In genomic region chr17:63285265-63285939, GRCm38 (mm10) we compare ENCODE assay signal across 8 mouse cellular contexts.
DNase-seq lines count a peak whose midpoint lies in the region; ATAC-seq and TF ChIP-seq lines count a peak whose summit lies in the region.

No protein-coding gene starts in this region.

- TF ChIP-seq POLR2A in kidney, adult 2 months (IDR thresholded peaks at IDR 0.05; ENCODE audit: low read depth, low read length), result no peak

- H3K4me3 ChIP-seq in kidney, adult 2 months (ENCODE audit: insufficient read depth, low read depth, low read length), result no peak overlapping the region
- no peak overlapping the region for H3K4me3 ChIP-seq in kidney, embryonic 14.5 days (ENCODE audit: low read length)
- H3K4me3 ChIP-seq in forebrain, embryonic 12.5 days (replicated peaks), result no peak overlapping the region
- no peak overlapping the region for H3K4me3 ChIP-seq in neural tube, embryonic 14.5 days (ENCODE audit: low read depth, low read length)

- 41% methylated on average over 11 of the region's 11 CpGs for WGBS in kidney, adult 2 months
- 78% methylated on average over 11 of the region's 11 CpGs for WGBS in kidney, embryonic 14.5 days
- WGBS in forebrain, embryonic 12.5 days, result 30% methylated on average over 11 of the region's 11 CpGs
- WGBS in neural tube, embryonic 14.5 days, result 39% methylated on average over 11 of the region's 11 CpGs

- no peak for ATAC-seq in kidney, embryonic 14.5 days (ENCODE audit: low FRiP score, low TSS enrichment)
- ATAC-seq in forebrain, embryonic 12.5 days (ENCODE audit: low FRiP score), result peak; percentile 74
- ATAC-seq in neural tube, embryonic 14.5 days (ENCODE audit: low read depth), result peak; percentile 89

- peaks cover 9% of the 10 kb centered on the region; the same call in 1 of the 2 replicates for H3K4me1 ChIP-seq in kidney, adult 2 months (ENCODE audit: control insufficient read depth, insufficient read depth, low read length)
- no peaks in the 10 kb centered on the region for H3K4me1 ChIP-seq in kidney, embryonic 14.5 days (ENCODE audit: control insufficient read depth, insufficient read depth, low read length)
- H3K4me1 ChIP-seq in forebrain, embryonic 12.5 days, result peaks cover 14% of the 10 kb centered on the region; the same call in 1 of the 2 replicates
- H3K4me1 ChIP-seq in neural tube, embryonic 14.5 days (ENCODE audit: control insufficient read depth, insufficient read depth, low read length), result peaks cover 13% of the 10 kb centered on the region

- H3K9ac ChIP-seq in kidney, embryonic 14.5 days (ENCODE audit: low read depth, low read length), result no peak overlapping the region
- H3K9ac ChIP-seq in forebrain, embryonic 12.5 days, result no peak overlapping the region
- H3K9ac ChIP-seq in neural tube, embryonic 14.5 days (replicated peaks; ENCODE audit: low read depth, low read length), result no peak overlapping the region

- H3K4me2 ChIP-seq in kidney, embryonic 14.5 days (replicated peaks; ENCODE audit: low read depth, low read length), result no peak overlapping the region
- no peak overlapping the region for H3K4me2 ChIP-seq in forebrain, embryonic 12.5 days
- no peak overlapping the region for H3K4me2 ChIP-seq in neural tube, embryonic 14.5 days (ENCODE audit: low read depth, low read length)

- no peak overlapping the region for H3K27ac ChIP-seq in kidney, adult 2 months (ENCODE audit: insufficient read depth, low read depth, low read length)
- H3K27ac ChIP-seq in kidney, embryonic 14.5 days (ENCODE audit: low read depth, low read length), result no peak overlapping the region
- H3K27ac ChIP-seq in forebrain, embryonic 12.5 days, result no peak overlapping the region
- H3K27ac ChIP-seq in neural tube, embryonic 14.5 days (ENCODE audit: low read depth, low read length), result peak overlapping the region; percentile 6; the same call in 1 of the 2 replicates

- peak; percentile 77 for DNase-seq in kidney, adult 2 months
- peak; percentile 21 for DNase-seq in heart, postnatal 4 days
- peak; percentile 78 to 82 for DNase-seq in left cerebral cortex, adult 9 months (ENCODE audit: low spot score in 2 of 2)
- no peak for DNase-seq in embryo, embryonic 11 days
- no peak for DNase-seq in urinary bladder, adult 2 months (ENCODE audit: low spot score)

- no peak for TF ChIP-seq CTCF in kidney, adult 2 months (conservative IDR thresholded peaks at IDR 0.05; ENCODE audit: insufficient read depth, insufficient read length, low read depth, low read length)

- no peaks in the 10 kb centered on the region for H3K27me3 ChIP-seq in kidney, adult 2 months (replicated peaks; ENCODE audit: control insufficient read depth, insufficient read depth, low read length)
- H3K27me3 ChIP-seq in kidney, embryonic 14.5 days (ENCODE audit: control insufficient read depth, insufficient read depth, low read length), result no peaks in the 10 kb centered on the region
- H3K27me3 ChIP-seq in forebrain, embryonic 12.5 days, result 0 out of 2 replicates have a peak, but pooled peaks cover 3% of the 10 kb centered on the region
- no peaks in the 10 kb centered on the region for H3K27me3 ChIP-seq in neural tube, embryonic 14.5 days (ENCODE audit: control insufficient read depth, insufficient read depth, low read length)

- H3K9me3 ChIP-seq in kidney, embryonic 14.5 days (ENCODE audit: control insufficient read depth, low read length), result no peaks in the 10 kb centered on the region
- H3K9me3 ChIP-seq in forebrain, embryonic 12.5 days, result no peaks in the 10 kb centered on the region
- H3K9me3 ChIP-seq in neural tube, embryonic 14.5 days (ENCODE audit: control insufficient read depth, low read length), result no peaks in the 10 kb centered on the region

- no peaks in the 10 kb centered on the region for H3K36me3 ChIP-seq in kidney, adult 2 months (ENCODE audit: control insufficient read depth, insufficient read depth, low read length)
- no peaks in the 10 kb centered on the region for H3K36me3 ChIP-seq in kidney, embryonic 14.5 days (ENCODE audit: control insufficient read depth, insufficient read depth, low read length)
- H3K36me3 ChIP-seq in forebrain, embryonic 12.5 days (replicated peaks), result no peaks in the 10 kb centered on the region
- H3K36me3 ChIP-seq in neural tube, embryonic 14.5 days (ENCODE audit: control insufficient read depth, insufficient read depth, low read length), result no peaks in the 10 kb centered on the region

Comparison
In these comparisons a context has a peak if more than half of its experiments do, and no peak if none do; other contexts are left out.
1. DNase-seq: peak in kidney, adult 2 months (single experiment), heart, postnatal 4 days (single experiment) and left cerebral cortex, adult 9 months (2 of 2); none in embryo, embryonic 11 days (single experiment) and urinary bladder, adult 2 months (single experiment).